Mouse (Mus musculus) forelimb bud, embryonic 11.5 days (tissue): ENCODE measurements around the gene Kcnab1.

Experiments used
- DNase-seq: peaks from one replicate; pipeline ENCODE4 v3.0.0-alpha.2; 2012; ENCODE audit warnings: low read depth, low spot score

Gene Kcnab1

DNA sequence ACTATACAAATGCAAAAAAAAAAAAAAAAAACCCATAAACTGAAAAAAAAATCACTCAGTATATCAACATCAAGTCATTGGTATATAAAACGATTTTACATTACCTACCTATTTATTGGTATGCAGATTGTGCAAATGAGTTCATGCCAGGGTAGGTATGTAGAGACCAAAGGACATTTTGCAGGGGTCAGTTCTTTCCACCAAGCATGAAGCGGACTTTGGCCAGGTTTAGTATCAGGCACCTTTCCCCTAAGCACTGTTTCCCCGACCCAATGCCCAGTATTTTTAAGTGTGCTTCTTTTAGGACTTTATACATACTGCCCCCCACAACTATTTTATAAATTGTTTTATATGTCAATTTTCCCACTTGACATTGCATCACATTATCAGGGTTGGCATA is 310.5 kb downstream of the Kcnab1 start:
- no peak for DNase-seq
